Mouse (Mus musculus) lung, adult 2 months (tissue): Measurements from ENCODE around the gene Parp1. TPM values are rescaled to one million over a fixed set of nuclear protein-coding genes. Genes with fewer than 3 reads are reported as not detected.
"Not testable (repeated sequence)": the region's sequence is repeated elsewhere in the genome, so short reads cannot be mapped to it uniquely, and the experiment has no call there.

Experiments
- DNase-seq: peaks from one replicate; pipeline ENCODE4 v3.0.0; 2022
- H3K4me1 ChIP-seq: fragments of 200-500 bp; 2 replicates; pipeline ENCODE4 v1.6.1; 2011; ENCODE audit warnings: low read length; ENCODE audit not compliant: control insufficient read depth, insufficient read depth
- H3K4me3 ChIP-seq: fragments of 200-500 bp; replicated peaks from 2 replicates; pipeline ENCODE3; 2011; ENCODE audit warnings: low read depth, mild to moderate bottlenecking, control low read depth, low read length; ENCODE audit errors: extremely low read depth
- CTCF ChIP-seq: fragments of 200-500 bp; IDR thresholded peaks from 2 replicates; pipeline ENCODE4 v1.5.1; 2011; ENCODE audit warnings: mild to moderate bottlenecking, low read length, control low read depth; ENCODE audit not compliant: insufficient read depth
- POLR2A ChIP-seq: fragments of 200-500 bp; IDR thresholded peaks from 2 replicates; pipeline ENCODE4 v1.6.1; 2011; ENCODE audit warnings: low read depth, mild to moderate bottlenecking, control low read depth, low read length, borderline replicate concordance; ENCODE audit errors: extremely low read depth
- WGBS: fragments of 180-500 bp; shearing (Covaris S2); methylation state at CpG from one replicate; pipeline ENCODE4 v1.1.7; 2018; 5-methylcytosine and 5-hydroxymethylcytosine counted together
- polyA plus RNA-seq: library from polyadenylated mRNA; depleted of rRNA; stranded (reverse); fragments of >200 nt; gene quantifications from 2 replicates; pipeline ENCODE4 v1.2.3, GENCODE M21; 2012

Parp1 gene
- polyA plus RNA-seq, 1 experiment: 20.1 TPM

- WGBS: 91% methylated on average over 9 of the region's 9 CpGs
- DNase-seq: no peak
- TF ChIP-seq CTCF (no peak), POLR2A (no peak)
- Histone ChIP-seq H3K4me3 (no peak overlapping the region), H3K4me1 (peaks cover 9% of the 10 kb centered on the region; the same call in 1 of the 2 replicates)
Observed at GRCm38 (mm10) chr1:180572154-180572553, 3.4 kb downstream of the Parp1 start.

- WGBS: 68% methylated on average over 3 of the region's 3 CpGs
- H3K4me3 ChIP-seq: no peak overlapping the region
- peak; percentile 37 for DNase-seq
- TF ChIP-seq CTCF (no peak), POLR2A (no peak)
- no peaks in the 10 kb centered on the region for H3K4me1 ChIP-seq
Observed at GRCm38 (mm10) chr1:180576524-180576923, 7.8 kb downstream of the Parp1 start.

- 83% methylated on average over 4 of the region's 4 CpGs for WGBS
- DNase-seq: no peak
- TF ChIP-seq POLR2A (no peak), CTCF (no peak)
- H3K4me1 ChIP-seq: no peaks in the 10 kb centered on the region
- H3K4me3 ChIP-seq: no peak overlapping the region
Observed at GRCm38 (mm10) chr1:180577837-180578236, 9.1 kb downstream of the Parp1 start.

GRCm38 (mm10) chr1:180587792-180588442 is 19.2 kb downstream of the Parp1 start:
- Histone ChIP-seq H3K4me3 (no peak overlapping the region), H3K4me1 (no peaks in the 10 kb centered on the region)
- 73% methylated on average over 17 of the region's 17 CpGs for WGBS
- no peak for DNase-seq
- no peak for TF ChIP-seq CTCF
- no peak for TF ChIP-seq POLR2A

GRCm38 (mm10) chr1:180600578-180600977 is 31.9 kb downstream of the Parp1 start:
- WGBS: 82% methylated on average over 6 of the region's 6 CpGs
- H3K4me3 ChIP-seq: no peak overlapping the region
- TF ChIP-seq POLR2A (no peak), CTCF (no peak)
- DNase-seq: no peak
- no peaks in the 10 kb centered on the region for H3K4me1 ChIP-seq

GRCm38 (mm10) chr1:180601806-180602205 is 33.1 kb downstream of the Parp1 start:
- WGBS: 77% methylated on average over 6 of the region's 6 CpGs
- TF ChIP-seq POLR2A (no peak), CTCF (no peak)
- no peak for DNase-seq
- H3K4me1 ChIP-seq: no peaks in the 10 kb centered on the region
- H3K4me3 ChIP-seq: no peak overlapping the region

- no peak for DNase-seq
- Histone ChIP-seq H3K4me1 (no peaks in the 10 kb centered on the region), H3K4me3 (no peak overlapping the region)
- WGBS: 60% methylated on average over 4 of the region's 4 CpGs
- TF ChIP-seq CTCF (no peak), POLR2A (no peak)
Observed at GRCm38 (mm10) chr1:180604579-180604978, 35.9 kb downstream of the Parp1 start.

- H3K4me3 ChIP-seq: no peak overlapping the region
- WGBS: 50% methylated on average over 3 of the region's 3 CpGs
- DNase-seq: no peak
- TF ChIP-seq CTCF (no peak), POLR2A (no peak)
- no peaks in the 10 kb centered on the region for H3K4me1 ChIP-seq
Observed at GRCm38 (mm10) chr1:180606106-180606505, 37.4 kb downstream of the Parp1 start.

GRCm38 (mm10) chr1:180606796-180607577 is 38.3 kb downstream of the Parp1 start:
- no peaks in the 10 kb centered on the region for H3K4me1 ChIP-seq
- no peak for DNase-seq
- 76% methylated on average over 10 of the region's 10 CpGs for WGBS
- no peak for TF ChIP-seq POLR2A
- no peak for TF ChIP-seq CTCF
- H3K4me3 ChIP-seq: no peak overlapping the region

GRCm38 (mm10) chr1:180607578-180607879 is 38.8 kb downstream of the Parp1 start:
- Histone ChIP-seq H3K4me1 (no peaks in the 10 kb centered on the region), H3K4me3 (no peak overlapping the region)
- no peak for DNase-seq
- WGBS: 79% methylated on average over 2 of the region's 2 CpGs
- TF ChIP-seq POLR2A: no peak
- TF ChIP-seq CTCF: no peak

- not testable (repeated sequence) for H3K4me3 ChIP-seq, H3K4me1 ChIP-seq
- 96% methylated on average over 11 of the region's 14 CpGs for WGBS
Observed at GRCm38 (mm10) chr1:180611842-180612241, 43.1 kb downstream of the Parp1 start.

More at GRCm38 (mm10) chr1:180611842-180612241, 43.1 kb downstream of the Parp1 start:
- DNase-seq: not testable (repeated sequence)
